Mouse (Mus musculus) midbrain, postnatal 0 days (tissue): ENCODE measurements at regions not wholly inside any gene's neighbourhood (a gene's known extent, or its start where the extent isn't known, plus 50 kb on each side); places are given as distances from the start of the nearest gene placed in this dataset.
A peak's percentile ranks its signal among the peaks of the same experiment; 100 is the strongest.
"Not testable (repeated sequence)": the region's sequence is repeated elsewhere in the genome, so short reads cannot be mapped to it uniquely, and the experiment has no call there.

Experiments
- ATAC-seq: fragments of 200-750 bp; cut with Nextera tagmentation; 2 replicates; pipeline ENCODE4 v1.8.0; 2017; ENCODE audit warnings: moderate number of reproducible peaks, mild to moderate bottlenecking, moderate TSS enrichment, moderate library complexity; ENCODE audit not compliant: low FRiP score
- DNase-seq: peaks from one replicate; pipeline ENCODE4 v3.0.0-alpha.2; 2015; ENCODE audit warnings: low spot score
- H3K27ac ChIP-seq: fragments of 300-500 bp; sonication (generic); 2 replicates; pipeline ENCODE4 v1.5.1; 2014; ENCODE audit warnings: low read depth, mild to moderate bottlenecking, low read length, mixed read lengths
- H3K27me3 ChIP-seq: fragments of 300-500 bp; sonication (generic); 2 replicates; pipeline ENCODE4 v1.6.1; 2014; ENCODE audit warnings: low read length, control low read depth, mixed read lengths; ENCODE audit not compliant: insufficient read depth
- H3K36me3 ChIP-seq: fragments of 300-500 bp; sonication (generic); 2 replicates; pipeline ENCODE4 v1.6.1; 2014; ENCODE audit warnings: low read length, control low read depth, mixed read lengths; ENCODE audit not compliant: insufficient read depth
- H3K4me1 ChIP-seq: fragments of 300-500 bp; sonication (generic); 2 replicates; pipeline ENCODE4 v1.6.1; 2014; ENCODE audit warnings: mild to moderate bottlenecking, control low read depth, antibody characterized with exemption, low read length, mixed read lengths; ENCODE audit not compliant: insufficient read depth
- H3K4me2 ChIP-seq: fragments of 300-500 bp; sonication (generic); 2 replicates; pipeline ENCODE4 v1.6.1; 2014; ENCODE audit warnings: low read depth, mild to moderate bottlenecking, low read length, mixed read lengths; ENCODE audit not compliant: poor library complexity, severe bottlenecking
- H3K4me3 ChIP-seq: fragments of 300-500 bp; sonication (generic); 2 replicates; pipeline ENCODE4 v1.5.1; 2014; ENCODE audit warnings: low read depth, mild to moderate bottlenecking, low read length, moderate library complexity
- H3K9ac ChIP-seq: fragments of 300-500 bp; sonication (generic); replicated peaks from 2 replicates; pipeline ENCODE4 v1.6.1; 2014; ENCODE audit warnings: mild to moderate bottlenecking, low read length, moderate library complexity, mixed read lengths; ENCODE audit not compliant: poor library complexity, severe bottlenecking
- H3K9me3 ChIP-seq: fragments of 300-500 bp; sonication (generic); 2 replicates; pipeline ENCODE4 v1.6.1; 2016; ENCODE audit warnings: low read length, control low read depth
- CTCF ChIP-seq: IDR thresholded peaks from 2 replicates; pipeline ENCODE4 v1.5.1; 2016; ENCODE audit warnings: antibody characterized with exemption, mild to moderate bottlenecking
- WGBS: fragments of 180-500 bp; shearing (Covaris S2); extraction: QIAGEN DNeasy Blood & Tissue Kit; methylation state at CpG from one replicate; pipeline ENCODE4 v1.1.7; 2014; 5-methylcytosine and 5-hydroxymethylcytosine counted together

DNA sequence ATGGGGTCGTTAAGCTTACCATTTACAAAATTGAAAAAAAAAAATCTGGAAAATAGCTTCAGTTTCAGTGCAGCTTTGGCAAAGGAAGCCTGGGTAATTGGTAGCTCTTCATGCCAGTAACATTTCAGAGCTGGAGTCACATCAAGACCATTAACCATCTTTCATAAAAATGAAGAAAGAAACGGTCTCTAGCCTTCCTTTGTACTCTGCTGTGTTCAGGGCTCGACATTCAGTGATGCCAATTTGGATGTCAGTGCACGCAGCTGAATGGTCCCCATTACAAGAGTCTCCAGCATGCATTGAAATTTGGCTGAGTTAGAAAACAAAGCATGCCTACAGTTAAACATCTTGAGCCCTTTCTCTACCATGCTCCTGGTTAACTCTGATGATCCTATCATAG lies 2009.0 kb upstream of the Aga start:
- Histone ChIP-seq H3K9me3 (no peaks in the 10 kb centered on the region), H3K27me3 (no peaks in the 10 kb centered on the region), H3K36me3 (no peaks in the 10 kb centered on the region), H3K27ac (no peak overlapping the region), H3K4me2 (no peak overlapping the region), H3K4me1 (no peaks in the 10 kb centered on the region), H3K9ac (no peak overlapping the region), H3K4me3 (no peak overlapping the region)
- TF ChIP-seq CTCF, result no peak
- WGBS, result 55% methylated on average over 4 of the region's 4 CpGs
- DNase-seq (peak; percentile 3), ATAC-seq (no peak)

DNA sequence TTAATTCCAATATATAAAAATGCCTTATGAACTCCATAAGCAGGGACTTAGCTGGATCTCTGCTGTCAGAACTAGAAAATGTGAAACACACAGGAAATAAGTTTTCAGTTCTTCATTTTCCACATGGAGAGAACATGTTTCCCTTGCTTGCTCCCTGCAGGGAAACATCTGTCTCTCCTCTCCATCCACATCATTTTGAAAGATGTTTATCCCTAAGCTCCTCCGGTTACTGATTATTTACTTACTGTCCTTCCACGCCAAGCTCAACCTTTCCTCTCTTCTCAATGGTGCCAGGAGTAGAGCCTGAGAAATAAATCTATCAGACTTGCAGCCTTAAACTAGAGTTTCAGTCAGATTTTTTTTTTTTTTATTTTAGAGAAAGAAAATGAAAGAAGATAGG lies 1988.4 kb upstream of the Aga start:
- ATAC-seq (no peak), DNase-seq (no peak)

DNA sequence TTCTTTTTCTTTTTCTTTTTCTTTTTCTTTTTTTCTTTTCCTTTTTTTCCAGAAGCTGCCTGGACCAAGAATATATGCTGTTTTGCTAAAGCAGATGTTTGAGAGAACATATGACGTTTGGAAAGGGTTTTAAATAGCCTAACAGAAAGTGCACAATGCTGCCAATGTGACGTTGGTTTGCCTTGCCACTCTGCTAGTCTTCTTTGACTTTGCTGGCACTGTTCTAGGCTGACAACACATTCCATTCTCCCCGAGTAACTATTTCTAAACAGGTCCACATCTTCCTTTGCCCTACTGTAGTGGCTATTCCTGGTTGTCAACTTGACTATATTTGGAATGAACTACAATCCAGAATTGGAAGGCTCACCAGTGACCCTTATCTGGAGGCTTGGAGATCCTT lies 1958.4 kb upstream of the Aga start:
- H3K27me3 ChIP-seq, H3K36me3 ChIP-seq, DNase-seq, H3K9me3 ChIP-seq, H3K9ac ChIP-seq, H3K4me3 ChIP-seq, ATAC-seq, H3K27ac ChIP-seq, H3K4me1 ChIP-seq, H3K4me2 ChIP-seq: not testable (repeated sequence)
- WGBS, result 80% methylated on average over 3 of the region's 3 CpGs

More for the DNA sequence above, 1988.4 kb upstream of the Aga start:
- no peaks in the 10 kb centered on the region for H3K9me3 ChIP-seq
- no peak overlapping the region for H3K27ac ChIP-seq
- H3K27me3 ChIP-seq, result no peaks in the 10 kb centered on the region
- H3K4me2 ChIP-seq, result no peak overlapping the region
- no peaks in the 10 kb centered on the region for H3K4me1 ChIP-seq
- TF ChIP-seq CTCF, result no peak
- WGBS, result 77% methylated on average over 2 of the region's 2 CpGs
- no peak overlapping the region for H3K4me3 ChIP-seq
- H3K36me3 ChIP-seq, result no peaks in the 10 kb centered on the region
- no peak overlapping the region for H3K9ac ChIP-seq
